Mouse (Mus musculus) limb, embryonic 10.5 days (tissue): ENCODE measurements around the gene Sfxn1. TPM values are rescaled to one million over a fixed set of nuclear protein-coding genes. Genes with fewer than 3 reads are reported as not detected.
A peak's percentile ranks its signal among the peaks of the same experiment; 100 is the strongest.

Source experiments
- DNase-seq: peaks from one replicate; pipeline ENCODE4 v3.0.0-alpha.2; 2017; ENCODE audit warnings: low spot score
- H3K27ac ChIP-seq: fragments of 300-500 bp; sonication (generic); 2 replicates; pipeline ENCODE4 v1.5.1; 2016; ENCODE audit warnings: mild to moderate bottlenecking
- H3K27me3 ChIP-seq: fragments of 300-500 bp; sonication (generic); 2 replicates; pipeline ENCODE4 v1.6.1; 2016; ENCODE audit warnings: low read depth, mild to moderate bottlenecking; ENCODE audit not compliant: poor library complexity, severe bottlenecking
- H3K36me3 ChIP-seq: fragments of 300-500 bp; sonication (generic); 2 replicates; pipeline ENCODE4 v1.6.1; 2016; ENCODE audit warnings: mild to moderate bottlenecking, moderate library complexity
- H3K4me1 ChIP-seq: fragments of 300-500 bp; sonication (generic); 2 replicates; pipeline ENCODE4 v1.6.1; 2016
- H3K4me3 ChIP-seq: fragments of 300-500 bp; sonication (generic); 2 replicates; pipeline ENCODE4 v1.5.1; 2016; ENCODE audit warnings: mild to moderate bottlenecking, moderate library complexity
- H3K9me3 ChIP-seq: fragments of 300-500 bp; sonication (generic); replicated peaks from 2 replicates; pipeline ENCODE4 v1.6.1; 2016; ENCODE audit warnings: mild to moderate bottlenecking
- WGBS: fragments of 180-500 bp; shearing (Covaris S2); methylation state at CpG from one replicate; pipeline ENCODE4 v1.1.7; 2016; 5-methylcytosine and 5-hydroxymethylcytosine counted together
- polyA plus RNA-seq: library from polyadenylated mRNA; unstranded; fragments of >200 nt; fragmentation: Nextera tagmentation; extraction: Ambion mirVana; gene quantifications from 2 replicates; pipeline ENCODE4 v1.2.1, GENCODE M21; 2016

The Sfxn1 gene
- polyA plus RNA-seq, 1 experiment from 2014 or later, result 69.7 TPM

GRCm38 (mm10) chr13:54066081-54066746, 5.5 kb upstream of the Sfxn1 start:
- DNase-seq, result no peak
- Histone ChIP-seq H3K9me3 (no peaks in the 10 kb centered on the region), H3K27me3 (peaks cover 5% of the 10 kb centered on the region; the same call in 1 of the 2 replicates), H3K27ac (no peak overlapping the region), H3K4me1 (no peaks in the 10 kb centered on the region), H3K4me3 (no peak overlapping the region), H3K36me3 (no peaks in the 10 kb centered on the region)
- 90% methylated on average over 3 of the region's 3 CpGs for WGBS

DNA sequence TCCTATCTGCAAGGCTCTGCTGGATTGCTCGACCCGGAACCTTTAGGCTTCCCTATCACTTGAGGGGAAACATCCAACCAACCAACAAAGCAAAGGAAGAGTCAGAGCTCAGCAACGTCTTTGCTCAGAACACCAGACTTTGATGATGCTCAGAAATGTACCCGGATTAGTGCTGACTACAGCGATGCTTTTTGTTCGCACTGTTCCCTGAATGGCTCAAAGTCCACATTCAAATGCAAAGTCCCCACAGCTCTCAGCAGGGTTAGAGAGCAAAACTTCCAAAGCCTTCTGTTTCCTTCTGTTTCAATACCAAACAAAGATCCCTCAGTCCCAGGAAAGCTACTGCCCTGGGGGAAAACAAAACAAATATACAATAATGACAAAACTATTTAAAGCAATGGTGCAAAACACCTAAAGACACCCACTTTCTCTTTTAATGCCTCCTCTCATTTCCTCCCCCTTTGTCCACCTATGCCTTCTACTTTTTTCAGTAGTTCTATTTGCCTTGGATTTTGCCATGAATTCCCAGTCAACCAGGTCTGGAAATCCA, 4.0 kb upstream of the Sfxn1 start:
- no peak overlapping the region for H3K4me3 ChIP-seq
- 44% methylated on average over 6 of the region's 6 CpGs for WGBS

GRCm38 (mm10) chr13:54071011-54071410, 658 bp upstream of the Sfxn1 start:
- peaks cover 17% of the 10 kb centered on the region for H3K4me1 ChIP-seq
- no peak for DNase-seq

More for the DNA sequence above, 4.0 kb upstream of the Sfxn1 start:
- H3K9me3 ChIP-seq, result no peaks in the 10 kb centered on the region
- H3K27me3 ChIP-seq, result peaks cover 5% of the 10 kb centered on the region; the same call in 1 of the 2 replicates
- H3K4me1 ChIP-seq, result peaks cover 7% of the 10 kb centered on the region
- H3K27ac ChIP-seq, result no peak overlapping the region
- no peaks in the 10 kb centered on the region for H3K36me3 ChIP-seq
- DNase-seq, result no peak

GRCm38 (mm10) chr13:54072526-54073057, 923 bp downstream of the Sfxn1 start:
- H3K27ac ChIP-seq, result peak overlapping the region; percentile 97
- H3K9me3 ChIP-seq, result no peaks in the 10 kb centered on the region
- H3K27me3 ChIP-seq, result no peaks in the 10 kb centered on the region
- H3K4me3 ChIP-seq, result peak overlapping the region; percentile 87
- DNase-seq, result no peak
- H3K4me1 ChIP-seq, result peaks cover 17% of the 10 kb centered on the region
- WGBS, result 38% methylated on average over 10 of the region's 10 CpGs
- H3K36me3 ChIP-seq, result peaks cover 12% of the 10 kb centered on the region

More at GRCm38 (mm10) chr13:54071011-54071410, 658 bp upstream of the Sfxn1 start:
- H3K4me3 ChIP-seq, result no peak overlapping the region
- H3K9me3 ChIP-seq, result no peaks in the 10 kb centered on the region
- WGBS, result 94% methylated on average over 9 of the region's 9 CpGs
- no peak overlapping the region for H3K27ac ChIP-seq
- H3K36me3 ChIP-seq, result peaks cover 6% of the 10 kb centered on the region
- H3K27me3 ChIP-seq, result no peaks in the 10 kb centered on the region

DNA sequence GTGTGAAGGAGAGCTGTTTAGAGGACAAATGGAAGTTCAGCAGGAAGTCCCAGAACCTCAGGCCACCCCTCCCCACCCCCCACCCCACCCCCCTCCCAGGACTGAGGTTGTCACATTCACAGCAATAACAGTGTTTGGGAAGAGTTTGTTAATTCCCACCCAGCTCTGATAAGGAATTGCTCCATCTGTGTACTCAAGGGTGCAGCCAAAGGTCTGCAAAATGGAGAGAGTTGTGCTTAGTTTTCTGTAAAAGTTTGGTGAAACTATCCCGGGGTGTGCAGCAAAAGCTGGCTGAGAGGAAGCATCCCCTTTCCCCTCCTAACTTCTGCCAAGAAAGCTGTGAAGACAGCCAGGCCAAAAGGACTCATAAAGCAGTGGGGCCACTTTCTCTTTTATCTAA, 1.4 kb downstream of the Sfxn1 start:
- H3K27me3 ChIP-seq, result no peaks in the 10 kb centered on the region
- H3K9me3 ChIP-seq, result no peaks in the 10 kb centered on the region
- H3K36me3 ChIP-seq, result peaks cover 12% of the 10 kb centered on the region
- WGBS, result 53% methylated on average over 1 of the region's 1 CpGs
- peak; percentile 32 for DNase-seq
- H3K27ac ChIP-seq, result peak overlapping the region; percentile 97; the same call in 1 of the 2 replicates
- H3K4me3 ChIP-seq, result peak overlapping the region; percentile 87
- H3K4me1 ChIP-seq, result peaks cover 17% of the 10 kb centered on the region

GRCm38 (mm10) chr13:54073491-54073890, 1.8 kb downstream of the Sfxn1 start:
- Histone ChIP-seq H3K27ac (no peak overlapping the region), H3K4me3 (peak overlapping the region; percentile 87; the same call in 1 of the 2 replicates), H3K27me3 (no peaks in the 10 kb centered on the region), H3K36me3 (peaks cover 12% of the 10 kb centered on the region), H3K4me1 (peaks cover 17% of the 10 kb centered on the region), H3K9me3 (no peaks in the 10 kb centered on the region)
- DNase-seq, result no peak
- 83% methylated on average over 2 of the region's 2 CpGs for WGBS

GRCm38 (mm10) chr13:54075416-54075815, 3.7 kb downstream of the Sfxn1 start:
- Histone ChIP-seq H3K9me3 (no peaks in the 10 kb centered on the region), H3K4me3 (no peak overlapping the region), H3K27me3 (no peaks in the 10 kb centered on the region), H3K36me3 (peaks cover 12% of the 10 kb centered on the region), H3K4me1 (peaks cover 27% of the 10 kb centered on the region), H3K27ac (no peak overlapping the region)
- no peak for DNase-seq
- 84% methylated on average over 2 of the region's 2 CpGs for WGBS

- WGBS, result 91% methylated on average over 6 of the region's 6 CpGs
- peaks cover 27% of the 10 kb centered on the region for H3K4me1 ChIP-seq
- no peaks in the 10 kb centered on the region for H3K9me3 ChIP-seq
- H3K4me3 ChIP-seq, result no peak overlapping the region
- DNase-seq, result no peak
- peaks cover 12% of the 10 kb centered on the region for H3K36me3 ChIP-seq
- no peak overlapping the region for H3K27ac ChIP-seq
- H3K27me3 ChIP-seq, result no peaks in the 10 kb centered on the region
Measured at GRCm38 (mm10) chr13:54076051-54076450, 4.4 kb downstream of the Sfxn1 start.

DNA sequence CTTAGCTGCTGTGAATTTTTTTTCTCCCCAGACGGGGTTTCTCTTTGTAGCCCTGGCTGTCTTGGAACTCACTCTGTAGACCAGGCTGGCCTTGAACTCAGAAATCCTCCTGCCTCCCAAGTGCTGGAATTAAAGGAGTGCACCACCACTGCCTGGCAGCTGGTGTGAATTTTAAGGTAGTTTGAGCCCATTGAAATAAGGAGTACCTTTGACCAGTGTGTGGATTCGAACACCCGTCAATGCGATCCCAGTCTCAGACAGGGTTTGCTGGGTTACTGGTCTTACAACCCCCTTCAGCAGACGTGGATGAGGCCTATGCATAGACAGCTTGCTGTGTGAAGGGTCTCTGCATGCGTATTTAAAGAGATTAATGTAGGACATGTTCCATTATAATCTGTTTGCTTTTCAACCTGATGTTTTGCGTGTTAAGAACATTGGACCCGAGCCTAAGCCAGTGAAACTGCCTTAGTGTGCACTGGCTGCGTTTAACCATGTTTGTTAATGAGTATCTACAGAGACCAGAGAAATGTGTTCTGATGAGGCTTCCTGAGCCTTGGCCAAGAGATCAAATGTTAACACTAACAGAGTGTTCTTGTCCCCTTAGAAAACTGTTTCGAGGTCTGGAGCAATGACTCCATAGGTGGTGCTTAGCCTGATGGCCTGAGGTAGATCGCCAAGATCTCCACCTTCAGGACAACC, 5.2 kb downstream of the Sfxn1 start:
- H3K36me3 ChIP-seq, result peaks cover 12% of the 10 kb centered on the region
- H3K4me3 ChIP-seq, result no peak overlapping the region
- WGBS, result 91% methylated on average over 11 of the region's 11 CpGs
- peaks cover 27% of the 10 kb centered on the region for H3K4me1 ChIP-seq
- no peak for DNase-seq
- H3K27me3 ChIP-seq, result no peaks in the 10 kb centered on the region
- no peaks in the 10 kb centered on the region for H3K9me3 ChIP-seq
- no peak overlapping the region for H3K27ac ChIP-seq

DNA sequence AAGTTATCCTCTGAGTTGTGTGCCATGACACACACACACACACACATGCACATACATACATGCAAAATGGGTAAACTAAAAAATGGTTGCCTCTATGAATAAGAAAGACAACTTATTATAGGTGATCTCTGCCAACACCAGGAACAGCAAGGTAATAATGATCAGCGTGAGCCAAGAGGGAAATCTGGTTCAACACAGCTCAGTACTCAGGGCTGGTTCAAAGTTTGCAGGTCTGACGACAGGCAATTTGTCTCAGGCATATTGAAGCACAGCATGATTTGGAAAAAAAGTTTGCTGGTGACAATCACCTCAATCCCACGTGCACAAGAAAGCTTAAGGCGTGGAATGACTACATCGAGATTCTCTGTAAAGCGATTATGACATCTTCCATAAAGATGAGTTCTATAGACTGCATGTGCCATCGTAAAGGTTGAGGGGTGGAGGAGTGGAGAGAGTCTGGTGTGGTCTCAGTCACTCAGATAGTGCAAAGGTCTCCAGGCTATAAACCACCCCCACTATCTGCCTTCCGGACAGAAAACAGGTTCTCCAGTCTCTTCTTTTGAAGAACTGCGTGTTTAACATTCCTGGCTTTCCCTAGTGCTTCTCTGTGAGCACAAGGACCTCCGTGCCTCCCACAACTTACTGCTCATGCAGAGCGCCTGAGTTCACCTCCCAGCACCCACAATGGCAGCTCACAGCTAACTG, 6.0 kb downstream of the Sfxn1 start:
- WGBS, result 64% methylated on average over 11 of the region's 11 CpGs
- H3K4me1 ChIP-seq, result peaks cover 20% of the 10 kb centered on the region

DNA sequence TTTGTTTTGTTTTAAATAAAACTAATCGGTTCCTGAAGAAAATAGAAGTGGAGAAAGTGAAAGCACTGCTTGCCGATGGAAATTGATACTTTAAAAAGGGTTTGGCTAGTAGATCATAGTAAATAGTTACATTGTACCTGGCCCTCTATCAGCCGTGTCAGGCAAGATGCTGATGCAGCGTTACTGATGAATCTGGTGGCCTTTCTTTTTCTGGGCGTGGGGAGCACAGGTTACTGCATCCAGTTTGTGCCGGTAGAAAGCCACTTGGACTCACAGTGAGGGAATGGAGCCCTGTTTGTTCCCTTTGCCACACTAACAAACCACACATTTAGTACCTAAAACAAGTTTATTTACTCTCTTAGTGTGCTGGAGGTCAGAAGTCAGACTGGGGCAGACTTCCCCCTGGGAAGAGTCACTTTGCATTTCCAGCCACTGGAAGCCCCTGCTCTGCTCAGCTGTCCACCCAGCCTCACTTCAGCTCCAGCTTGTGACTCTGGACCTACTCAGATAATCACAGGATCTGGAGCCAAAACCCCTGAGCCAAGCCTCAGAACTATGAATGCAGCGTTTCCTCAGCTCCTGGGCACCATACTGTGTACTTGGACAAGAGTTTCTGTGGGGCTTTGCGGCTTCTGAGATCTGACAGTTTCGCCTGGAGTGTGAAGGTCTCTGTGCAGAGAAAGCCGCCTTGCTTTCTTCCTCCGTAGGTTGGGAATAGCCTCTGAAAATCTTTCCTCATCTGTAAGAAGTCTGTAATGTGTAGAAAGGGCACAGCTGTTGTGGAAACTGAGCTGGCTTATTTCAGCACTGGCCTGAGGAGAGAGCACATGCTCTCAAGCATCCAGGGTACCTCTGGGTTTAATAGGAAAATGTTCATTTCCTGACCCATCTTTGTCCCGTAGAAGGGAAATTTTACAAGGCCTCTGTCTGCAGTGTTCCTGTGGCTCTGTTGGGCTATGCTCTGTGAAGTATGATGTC, 8.4 kb downstream of the Sfxn1 start:
- 87% methylated on average over 12 of the region's 12 CpGs for WGBS
- H3K36me3 ChIP-seq, result peaks cover 12% of the 10 kb centered on the region
- H3K9me3 ChIP-seq, result no peaks in the 10 kb centered on the region
- no peak for DNase-seq
- no peak overlapping the region for H3K4me3 ChIP-seq
- no peak overlapping the region for H3K27ac ChIP-seq
- H3K4me1 ChIP-seq, result peaks cover 10% of the 10 kb centered on the region; the same call in 1 of the 2 replicates
- no peaks in the 10 kb centered on the region for H3K27me3 ChIP-seq

More for the DNA sequence above, 6.0 kb downstream of the Sfxn1 start:
- Histone ChIP-seq H3K27me3 (no peaks in the 10 kb centered on the region), H3K27ac (no peak overlapping the region), H3K36me3 (peaks cover 12% of the 10 kb centered on the region), H3K4me3 (no peak overlapping the region), H3K9me3 (no peaks in the 10 kb centered on the region)
- no peak for DNase-seq
